Mouse (Mus musculus): ENCODE data around the gene Zfp30. TPM values are rescaled to one million over a fixed set of nuclear protein-coding genes. Genes with fewer than 3 reads are reported as not detected.
A peak's percentile ranks its signal among the peaks of the same experiment; 100 is the strongest.

Gene Zfp30
- 3.7 and 4.4 TPM in 2 replicates for polyA plus RNA-seq (2011; ENCODE audit: insufficient read length, low read depth, missing spikeins)

DNA sequence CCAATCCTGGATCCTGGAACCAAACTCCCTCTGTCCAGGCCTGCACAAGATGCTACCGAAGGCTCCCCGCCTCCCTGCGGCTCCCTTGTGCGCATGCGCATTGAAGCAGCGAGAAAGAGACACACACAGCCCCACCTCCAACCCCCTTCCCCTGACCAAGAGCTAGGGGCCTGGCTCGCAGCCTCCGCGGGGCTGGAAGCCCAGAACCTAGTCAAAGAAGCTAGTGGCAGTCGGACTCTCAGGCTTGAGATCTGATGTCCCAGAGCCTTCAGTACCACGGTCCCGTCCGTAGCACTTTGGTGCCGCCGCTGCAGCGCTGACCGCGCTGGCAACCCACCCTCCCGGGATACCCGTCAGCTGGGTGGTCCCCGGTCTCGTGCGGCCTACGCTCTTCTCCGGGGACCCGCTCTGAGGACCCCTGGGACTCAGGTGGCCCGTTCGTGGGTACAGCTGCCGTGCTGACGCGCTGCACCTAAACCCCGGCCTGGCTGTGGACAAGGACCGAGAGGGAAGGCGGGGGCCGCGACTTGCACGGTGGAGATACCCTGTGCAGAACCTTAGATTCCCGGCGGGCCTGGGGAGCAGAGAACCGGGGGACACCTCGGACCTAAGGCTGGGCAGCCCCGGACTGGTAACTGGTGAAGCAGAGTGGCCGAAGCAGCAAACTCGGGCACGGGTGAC is at the start of gene Zfp30:
Gene Zfp30, plus strand, starts transcription at position 128 of the 681 bp plus-strand sequence.
- no peaks in the 10 kb centered on the region for H3K4me1 ChIP-seq (ENCODE audit: control insufficient read depth, insufficient read depth, low read length)
- no peak for TF ChIP-seq CTCF (IDR thresholded peaks at IDR 0.05; ENCODE audit: borderline replicate concordance, insufficient read depth, low read length)
- peak; percentile 82 for TF ChIP-seq POLR2A (IDR thresholded peaks at IDR 0.05; ENCODE audit: low read depth, low read length)
- H3K4me3 ChIP-seq (ENCODE audit: insufficient read depth, low read length) = peak within 1 kb of the TSS; percentile 77
- peak within 1 kb of the TSS; percentile 59 for H3K27ac ChIP-seq (ENCODE audit: insufficient read depth, low read length)

DNA sequence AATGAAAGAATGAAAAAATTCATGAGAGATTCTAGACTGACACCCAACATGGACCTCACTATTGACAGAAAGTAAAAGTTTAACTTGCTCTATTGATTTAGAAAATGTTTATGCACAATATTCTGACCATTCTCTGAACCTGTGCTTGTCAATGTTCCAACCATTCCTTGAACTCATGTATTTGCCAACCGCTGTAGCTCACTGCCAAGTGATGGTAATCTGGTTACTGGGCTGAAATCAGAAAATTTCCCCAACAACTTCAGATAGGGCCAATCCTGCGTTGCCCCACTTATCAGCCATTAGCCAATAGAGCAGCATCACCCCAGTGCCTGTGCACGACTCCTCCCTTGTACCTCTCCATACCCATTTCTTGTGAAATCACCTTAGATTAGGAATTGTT is 41.5 kb upstream of the Zfp30 start:
- TF ChIP-seq CTCF (IDR thresholded peaks at IDR 0.05; ENCODE audit: borderline replicate concordance, insufficient read depth, low read length) (no peak), POLR2A (IDR thresholded peaks at IDR 0.05; ENCODE audit: low read depth, low read length) (no peak)
- no peak overlapping the region for H3K27ac ChIP-seq (ENCODE audit: insufficient read depth, low read length)
- H3K4me3 ChIP-seq (ENCODE audit: insufficient read depth, low read length) = no peak overlapping the region
- H3K4me1 ChIP-seq (ENCODE audit: control insufficient read depth, insufficient read depth, low read length) = no peaks in the 10 kb centered on the region

DNA sequence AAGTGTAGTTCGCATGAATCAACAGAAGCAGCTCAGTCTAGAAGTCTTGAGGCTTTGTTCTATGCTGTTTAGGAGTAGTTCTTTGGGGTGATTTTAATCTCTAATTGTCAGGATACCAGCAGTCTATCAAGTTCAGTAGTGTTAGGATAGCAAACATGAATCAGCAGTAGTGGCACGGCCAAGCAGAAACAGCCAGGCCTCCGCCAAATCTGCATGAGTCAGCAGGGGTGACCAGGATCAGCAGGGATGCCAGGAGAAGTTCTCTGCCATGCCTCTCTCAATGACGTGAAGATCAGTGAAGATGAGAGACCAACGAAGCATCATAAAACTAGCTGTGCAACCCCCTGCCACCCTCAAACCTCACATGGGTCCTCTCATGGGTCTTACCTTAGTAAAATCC is 23.3 kb upstream of the Zfp30 start:
- TF ChIP-seq CTCF (IDR thresholded peaks at IDR 0.05; ENCODE audit: borderline replicate concordance, insufficient read depth, low read length) (no peak), POLR2A (IDR thresholded peaks at IDR 0.05; ENCODE audit: low read depth, low read length) (no peak)
- Histone ChIP-seq H3K4me1 (ENCODE audit: control insufficient read depth, insufficient read depth, low read length) (no peaks in the 10 kb centered on the region), H3K27ac (ENCODE audit: insufficient read depth, low read length) (no peak overlapping the region), H3K4me3 (ENCODE audit: insufficient read depth, low read length) (no peak overlapping the region)

DNA sequence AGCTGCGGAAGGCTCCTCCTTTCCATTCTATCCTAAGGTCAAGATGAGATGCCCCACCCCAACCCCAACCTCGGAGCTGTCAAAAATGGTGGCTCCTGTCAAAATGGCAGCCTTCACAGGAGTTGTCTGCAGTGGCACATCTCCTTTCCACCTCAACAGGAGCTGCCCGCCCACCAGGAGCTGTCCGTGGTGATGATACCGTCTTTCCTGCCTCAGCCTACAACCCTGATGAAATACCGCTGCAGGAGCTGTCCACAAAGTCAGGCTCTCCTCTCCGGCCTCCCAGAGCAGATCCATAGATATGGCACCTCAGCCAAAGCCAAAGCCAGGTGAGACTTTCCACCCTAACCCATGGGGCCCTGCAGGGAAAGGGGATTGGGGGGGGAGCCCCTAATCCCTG is 19.1 kb upstream of the Zfp30 start:
- no peaks in the 10 kb centered on the region for H3K4me1 ChIP-seq (ENCODE audit: control insufficient read depth, insufficient read depth, low read length)
- H3K4me3 ChIP-seq (ENCODE audit: insufficient read depth, low read length) = no peak overlapping the region
- no peak for TF ChIP-seq CTCF (IDR thresholded peaks at IDR 0.05; ENCODE audit: borderline replicate concordance, insufficient read depth, low read length)
- no peak for TF ChIP-seq POLR2A (IDR thresholded peaks at IDR 0.05; ENCODE audit: low read depth, low read length)
- no peak overlapping the region for H3K27ac ChIP-seq (ENCODE audit: insufficient read depth, low read length)

DNA sequence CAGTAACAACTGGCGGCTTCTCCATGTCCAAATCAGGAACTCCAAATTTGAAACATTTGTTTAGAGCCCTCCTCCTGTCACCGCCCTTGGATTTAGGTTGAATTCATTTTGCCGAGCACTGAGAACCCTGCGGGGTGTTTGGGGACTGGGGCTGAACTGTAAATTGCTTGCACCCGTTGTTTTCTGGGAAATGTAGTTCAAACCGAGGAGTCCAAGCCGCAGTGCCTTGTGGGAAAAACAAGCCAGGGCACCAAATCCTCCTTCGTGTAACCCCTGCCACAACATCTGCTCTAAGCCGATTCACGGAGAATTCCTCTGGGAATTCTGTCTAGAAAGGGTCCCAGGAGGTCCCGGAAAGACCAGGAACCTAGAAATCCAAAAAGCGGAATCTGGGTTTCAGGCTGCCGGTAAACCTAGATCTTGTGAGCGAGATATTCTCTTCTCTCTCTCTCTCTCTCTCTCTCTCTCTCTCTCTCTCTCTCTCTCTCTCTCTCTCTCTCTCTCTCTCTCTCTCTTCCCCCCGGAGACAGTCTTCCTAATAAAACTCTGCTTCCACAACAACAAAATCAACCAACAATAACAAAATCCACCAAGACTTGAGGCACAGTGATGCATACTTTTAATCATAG is 16.6 kb upstream of the Zfp30 start:
- peak overlapping the region; percentile 60 for H3K4me3 ChIP-seq (ENCODE audit: insufficient read depth, low read length)
- peak overlapping the region; percentile 76 for H3K27ac ChIP-seq (ENCODE audit: insufficient read depth, low read length)
- H3K4me1 ChIP-seq (ENCODE audit: control insufficient read depth, insufficient read depth, low read length) = no peaks in the 10 kb centered on the region
- TF ChIP-seq CTCF (IDR thresholded peaks at IDR 0.05; ENCODE audit: borderline replicate concordance, insufficient read depth, low read length) = no peak
- no peak; the same call in 1 of the 2 replicates for TF ChIP-seq POLR2A (IDR thresholded peaks at IDR 0.05; ENCODE audit: low read depth, low read length)

DNA sequence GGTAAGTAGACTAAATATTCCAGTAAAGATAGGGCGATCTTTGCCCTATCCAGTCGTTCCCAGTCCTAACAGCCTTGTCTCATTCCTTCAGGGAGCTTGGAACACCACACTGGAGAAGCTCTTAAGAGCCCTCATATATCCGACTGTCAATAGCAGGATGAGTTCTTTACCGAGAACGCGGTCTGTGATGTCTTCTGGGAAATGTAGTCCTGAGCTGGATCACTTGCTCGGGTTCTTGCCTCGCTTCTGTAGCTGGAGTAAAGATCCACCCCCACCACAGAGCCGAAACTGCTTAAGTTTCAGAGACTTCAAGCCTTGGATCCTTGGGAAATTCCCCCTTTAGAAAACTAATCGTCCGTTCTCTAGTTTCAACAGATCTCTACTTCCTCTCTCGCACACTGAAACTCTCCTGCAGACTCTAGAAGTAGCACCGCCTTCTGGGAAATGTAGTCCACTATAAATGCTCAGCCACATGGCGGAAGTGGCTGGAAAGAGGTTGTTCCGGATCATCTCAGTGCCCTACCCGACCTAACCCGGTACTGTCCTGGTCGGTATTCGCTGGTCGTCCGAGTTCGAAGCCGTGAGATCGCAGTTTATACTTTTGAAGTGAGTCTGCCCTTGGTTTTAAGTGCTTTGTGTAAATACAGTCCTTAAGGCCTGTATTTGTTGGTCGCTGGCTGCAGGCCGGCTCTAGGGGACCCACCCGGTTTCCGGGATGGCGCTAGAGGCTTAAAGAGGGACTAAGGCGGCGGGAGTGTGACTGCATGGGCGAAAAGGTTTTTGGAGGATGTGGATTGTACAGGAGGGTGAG is 15.5 kb upstream of the Zfp30 start, which contains the start of gene Zfp84:
Gene Zfp84, plus strand, starts transcription at position 463 of the 811 bp plus-strand sequence.
- TF ChIP-seq POLR2A (IDR thresholded peaks at IDR 0.05; ENCODE audit: low read depth, low read length) = peak; percentile 89
- no peak for TF ChIP-seq CTCF (IDR thresholded peaks at IDR 0.05; ENCODE audit: borderline replicate concordance, insufficient read depth, low read length)
- Histone ChIP-seq H3K4me3 (ENCODE audit: insufficient read depth, low read length) (peak within 1 kb of the TSS; percentile 86), H3K4me1 (ENCODE audit: control insufficient read depth, insufficient read depth, low read length) (no peaks in the 10 kb centered on the region), H3K27ac (ENCODE audit: insufficient read depth, low read length) (peak within 1 kb of the TSS; percentile 99)

DNA sequence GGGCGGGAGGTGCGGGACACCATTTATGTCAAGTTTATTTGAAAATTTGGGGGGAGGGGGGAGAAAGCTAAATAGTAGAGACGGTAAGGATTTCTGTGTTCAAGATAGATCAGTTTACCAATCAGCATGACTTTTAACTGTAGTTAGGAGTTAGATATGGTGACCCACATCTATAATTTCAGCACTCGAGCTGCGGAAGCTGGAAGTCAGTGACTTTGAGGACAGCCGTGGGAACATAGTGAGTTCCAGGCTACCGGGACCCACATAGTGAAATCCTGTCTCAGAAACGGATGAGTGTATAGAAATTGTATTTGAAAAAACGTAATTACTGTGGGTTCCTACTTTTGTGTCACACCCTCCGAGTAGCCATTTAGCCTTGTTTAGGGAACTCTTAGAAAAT is 14.8 kb upstream of the Zfp30 start:
- peak overlapping the region; percentile 70; the same call in 1 of the 2 replicates for H3K27ac ChIP-seq (ENCODE audit: insufficient read depth, low read length)
- H3K4me1 ChIP-seq (ENCODE audit: control insufficient read depth, insufficient read depth, low read length) = no peaks in the 10 kb centered on the region
- no peak for TF ChIP-seq CTCF (IDR thresholded peaks at IDR 0.05; ENCODE audit: borderline replicate concordance, insufficient read depth, low read length)
- TF ChIP-seq POLR2A (IDR thresholded peaks at IDR 0.05; ENCODE audit: low read depth, low read length) = no peak
- H3K4me3 ChIP-seq (ENCODE audit: insufficient read depth, low read length) = peak overlapping the region; percentile 86

DNA sequence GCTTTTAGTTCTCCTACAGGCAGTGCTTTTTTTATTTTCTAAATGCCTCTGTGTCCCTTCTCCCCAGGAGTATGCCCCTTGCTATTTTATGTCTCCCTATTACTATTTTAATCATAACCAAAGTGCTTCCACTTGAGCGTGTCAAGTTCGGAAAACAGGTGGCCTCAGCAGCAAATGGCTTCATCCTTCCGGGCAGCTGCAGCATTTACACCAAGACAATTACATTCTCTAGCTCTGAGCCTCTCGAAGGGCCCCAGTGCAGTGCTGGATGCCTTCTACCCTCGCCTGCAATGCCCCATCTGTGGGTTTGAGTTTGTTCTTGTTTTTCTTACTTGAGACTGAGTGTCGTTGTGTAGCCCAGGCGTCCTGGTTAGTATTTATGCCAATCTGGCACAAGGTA is 10.3 kb upstream of the Zfp30 start:
- Histone ChIP-seq H3K4me3 (ENCODE audit: insufficient read depth, low read length) (no peak overlapping the region), H3K4me1 (ENCODE audit: control insufficient read depth, insufficient read depth, low read length) (no peaks in the 10 kb centered on the region), H3K27ac (ENCODE audit: insufficient read depth, low read length) (no peak overlapping the region)
- no peak for TF ChIP-seq CTCF (IDR thresholded peaks at IDR 0.05; ENCODE audit: borderline replicate concordance, insufficient read depth, low read length)
- TF ChIP-seq POLR2A (IDR thresholded peaks at IDR 0.05; ENCODE audit: low read depth, low read length) = no peak

DNA sequence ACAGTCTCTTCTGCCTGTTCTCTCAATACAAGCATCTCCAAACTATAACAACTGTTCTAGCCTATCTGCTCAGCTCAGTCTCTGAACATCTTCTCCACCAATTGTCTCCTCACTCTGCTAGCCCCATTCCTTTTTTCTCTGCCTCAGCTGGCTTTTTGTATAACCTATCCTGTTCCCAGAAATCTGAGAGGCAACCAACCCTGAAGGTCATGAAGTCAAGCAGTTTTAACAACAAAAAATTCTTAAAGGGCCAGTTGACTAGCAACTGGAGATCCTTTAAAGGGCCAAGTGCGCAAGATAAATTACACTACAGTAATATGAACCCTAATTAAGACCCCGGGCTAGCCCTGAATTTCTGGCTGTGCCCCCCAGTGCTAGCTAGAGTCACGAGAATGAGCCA is 9.4 kb upstream of the Zfp30 start:
- TF ChIP-seq CTCF (IDR thresholded peaks at IDR 0.05; ENCODE audit: borderline replicate concordance, insufficient read depth, low read length) (no peak), POLR2A (IDR thresholded peaks at IDR 0.05; ENCODE audit: low read depth, low read length) (no peak)
- Histone ChIP-seq H3K27ac (ENCODE audit: insufficient read depth, low read length) (no peak overlapping the region), H3K4me3 (ENCODE audit: insufficient read depth, low read length) (no peak overlapping the region), H3K4me1 (ENCODE audit: control insufficient read depth, insufficient read depth, low read length) (no peaks in the 10 kb centered on the region)

Data from embryonic fibroblast, embryonic 13.5 days (primary cell).